Mouse (Mus musculus): ENCODE measurements around the gene Fam210b. TPM values are rescaled to one million over a fixed set of nuclear protein-coding genes. Genes with fewer than 3 reads are reported as not detected.

The Fam210b gene
- total RNA-seq, 2 experiments from 2014 or later = 3.2 to 3.4 TPM

DNA sequence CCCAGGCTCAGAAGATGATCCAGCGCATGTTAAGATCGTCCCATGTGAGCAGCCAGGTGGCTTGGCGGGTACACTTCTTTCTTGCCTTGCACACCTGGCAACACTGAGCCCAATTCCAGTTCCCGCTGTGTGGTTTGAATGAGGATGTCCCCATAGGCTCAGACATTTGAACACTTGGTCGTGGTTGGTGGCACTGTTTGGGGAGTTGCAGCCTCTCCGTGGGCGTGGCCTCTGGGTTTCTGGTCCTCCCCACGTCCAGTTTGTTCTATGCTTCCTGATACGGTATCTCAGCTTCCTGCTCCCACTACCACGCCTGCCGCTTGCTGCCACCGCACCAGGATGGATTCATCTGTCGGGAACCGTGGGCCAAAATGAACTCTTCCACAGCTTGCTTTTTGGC lies 4.4 kb downstream of the Fam210b start:
- DNase-seq = no peak

DNA sequence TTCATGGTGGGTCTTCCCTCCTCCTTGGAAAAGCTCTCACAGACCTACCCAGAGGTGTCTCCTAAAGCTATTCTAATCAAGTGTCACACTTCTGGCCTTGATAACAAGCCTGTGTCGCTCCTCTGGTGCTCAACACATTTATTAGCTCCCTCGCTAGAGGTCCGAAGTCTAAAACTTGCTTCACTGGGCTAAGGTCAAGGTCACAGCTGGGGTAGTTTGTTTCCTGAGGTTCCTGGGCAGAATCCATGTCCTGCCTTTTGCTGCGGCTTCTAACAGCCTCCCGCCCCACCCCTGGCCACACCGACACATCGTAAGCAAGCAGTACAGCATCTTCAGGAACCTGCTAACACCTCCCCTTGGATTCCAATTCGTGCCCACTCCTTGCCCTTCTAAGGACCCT lies 5.4 kb downstream of the Fam210b start:
- no peak for DNase-seq

DNA sequence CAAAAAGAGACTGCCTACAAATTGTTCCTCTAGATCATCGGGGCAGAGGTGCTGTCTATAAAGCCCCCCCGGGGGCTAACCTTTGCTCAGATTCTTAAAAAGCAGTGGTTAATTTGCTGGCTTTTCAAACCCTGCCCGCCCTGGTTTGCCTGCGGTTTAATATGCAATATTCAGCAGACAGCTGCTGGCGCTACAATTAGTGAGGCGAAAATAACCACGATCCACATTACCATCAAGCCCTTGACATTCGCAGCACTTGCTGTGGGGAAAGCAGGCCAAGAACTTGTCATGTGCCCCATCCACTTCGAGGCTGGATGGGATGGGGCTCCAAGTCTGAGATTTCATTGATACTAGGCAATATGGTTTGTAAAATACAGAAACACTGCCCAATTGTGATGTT lies 7.9 kb downstream of the Fam210b start:
- DNase-seq = no peak

DNA sequence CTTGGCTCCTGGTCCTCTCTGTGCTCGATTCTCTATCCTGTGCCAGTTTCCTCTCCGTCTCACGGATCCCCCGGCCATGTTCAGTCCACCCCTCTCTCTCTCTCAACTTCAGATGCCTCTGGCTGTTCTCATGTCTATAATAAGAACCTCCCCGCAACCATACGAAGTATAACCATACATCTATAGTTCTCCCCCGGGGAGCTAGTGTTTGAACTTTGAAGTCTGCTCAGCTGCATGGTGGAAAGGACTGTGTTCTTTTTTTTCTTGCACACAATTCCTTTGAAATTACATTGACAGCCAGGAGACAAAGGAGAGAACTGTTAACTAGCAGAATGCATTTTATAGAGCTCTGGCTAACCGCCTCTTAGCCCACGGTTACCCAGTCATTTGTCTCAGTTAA lies 9.4 kb downstream of the Fam210b start:
- no peak for DNase-seq

DNA sequence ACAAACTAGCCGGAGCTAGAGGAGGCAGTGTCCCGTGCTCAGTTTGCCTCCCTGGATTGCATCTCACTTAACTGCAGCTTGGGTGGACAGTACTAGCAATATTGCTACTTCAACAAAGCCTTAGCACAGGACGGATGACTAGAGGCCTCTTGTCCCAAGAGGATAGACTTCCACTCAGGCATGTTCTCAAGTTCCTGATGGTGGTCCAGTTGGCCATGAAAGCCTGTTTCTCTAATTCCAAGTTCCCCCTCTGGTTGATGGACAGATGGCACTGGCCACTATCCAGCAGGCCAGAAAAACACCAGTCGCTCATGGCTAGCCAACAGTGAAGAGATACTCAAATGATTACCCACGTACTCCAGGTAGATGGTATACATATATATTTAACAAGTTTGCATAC lies 10.5 kb downstream of the Fam210b start:
- DNase-seq = no peak

DNA sequence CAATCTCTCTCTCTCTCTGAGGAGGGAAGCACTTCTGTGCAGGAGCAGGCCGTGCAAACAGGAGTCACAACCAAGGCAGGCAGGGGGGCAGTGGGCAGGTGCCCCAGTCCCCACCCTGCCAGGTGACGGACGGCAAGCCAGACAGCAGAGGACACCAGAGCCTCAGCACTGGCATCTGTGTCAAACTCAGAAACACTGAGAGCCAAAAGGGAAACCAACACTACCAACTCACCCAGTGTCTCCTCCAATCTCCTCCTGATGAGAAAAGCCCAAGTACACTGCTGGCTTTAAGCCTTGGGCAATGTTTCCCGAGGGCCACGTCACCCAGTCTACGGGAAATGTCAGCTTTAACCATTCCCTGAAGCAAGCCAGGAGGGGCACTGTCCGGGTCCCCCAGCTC lies 17.8 kb downstream of the Fam210b start:
- peak; percentile 19 for DNase-seq

DNA sequence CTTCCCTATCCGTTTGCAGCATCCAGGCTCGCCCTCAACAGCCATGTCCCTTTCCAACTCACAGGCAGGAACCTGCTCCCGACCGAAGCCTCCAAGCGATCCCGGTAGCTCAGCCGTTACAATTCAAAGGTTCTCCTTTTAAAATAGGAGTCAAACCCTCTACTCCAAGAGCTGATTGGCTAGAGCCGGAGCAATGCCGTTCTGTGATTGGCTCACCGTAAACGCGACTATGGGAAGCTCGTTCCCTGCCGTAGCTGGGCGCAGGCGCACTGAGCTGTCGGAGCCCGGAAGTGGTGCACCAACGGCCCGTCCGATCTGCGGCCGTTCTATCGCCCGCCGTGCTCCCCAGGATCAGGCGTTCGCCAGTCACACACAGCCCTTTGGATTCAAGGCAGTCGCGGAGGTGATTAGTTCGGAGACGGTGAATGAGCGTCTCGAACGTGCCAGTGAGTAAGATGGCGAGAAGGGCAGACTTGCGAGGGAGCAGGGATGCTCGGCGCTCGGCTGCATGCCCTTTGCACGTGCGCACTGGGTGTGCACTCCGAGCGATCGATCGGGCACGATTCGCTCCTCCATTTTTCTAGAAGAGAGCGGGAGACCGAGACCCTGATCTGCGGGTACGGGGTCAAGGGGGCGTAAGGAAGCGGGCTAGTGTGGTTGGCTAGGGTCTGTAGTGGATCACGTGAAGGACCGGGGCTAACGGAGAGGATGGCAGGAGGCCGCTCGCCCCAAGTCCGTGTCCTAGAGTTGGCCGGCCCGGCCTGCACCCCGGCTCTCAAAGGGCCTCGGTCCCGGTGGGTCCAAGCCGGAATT lies 25.3 kb downstream of the Fam210b start, which contains the start of the genes Aurka and Cstf1:
TSS of gene Aurka (minus strand) at position 125 of the 813 bp plus-strand sequence.
TSS of gene Cstf1 (plus strand) at position 271 of the 813 bp plus-strand sequence.
- DNase-seq = peak; percentile 93

DNA sequence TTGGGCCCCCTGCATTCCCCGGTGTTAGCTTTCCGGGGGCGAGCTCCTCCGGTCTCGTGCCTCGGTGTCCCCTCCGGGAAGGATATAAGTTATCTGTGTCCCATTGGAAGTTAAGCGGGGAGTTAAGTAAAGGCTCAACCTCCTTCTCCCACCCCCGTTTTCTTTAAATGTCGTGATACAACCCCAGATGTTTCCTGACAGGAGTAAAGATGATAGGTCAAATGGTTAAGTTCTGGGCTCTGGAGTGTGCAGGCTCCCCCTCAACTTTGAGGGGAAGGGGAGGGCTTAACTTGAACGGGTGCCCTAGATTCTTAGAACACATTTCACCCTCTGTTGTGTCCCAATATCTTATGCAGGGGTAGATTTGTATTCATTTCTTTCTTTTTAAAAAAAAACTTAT lies 25.9 kb downstream of the Fam210b start:
- no peak for DNase-seq

DNA sequence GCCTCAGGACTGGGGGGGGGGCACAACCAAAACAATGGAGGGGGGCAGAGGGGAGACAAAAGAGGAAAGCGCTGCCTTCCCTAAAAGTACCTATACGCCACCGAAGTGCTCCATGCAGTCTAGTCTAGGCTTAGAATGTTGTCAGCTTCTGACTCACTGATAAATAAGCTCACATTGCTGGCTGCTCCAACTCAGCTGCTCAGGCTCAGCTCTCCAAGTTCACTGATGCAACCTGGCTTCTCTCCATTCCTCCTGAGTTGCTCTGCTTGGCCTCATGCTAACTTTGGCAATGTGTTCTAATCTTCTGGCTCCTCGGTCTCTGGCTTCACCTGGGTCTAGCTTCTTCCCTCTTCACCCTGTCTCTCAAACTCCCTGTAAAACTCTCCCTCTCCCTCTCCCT lies 31.2 kb downstream of the Fam210b start:
- DNase-seq = no peak

DNA sequence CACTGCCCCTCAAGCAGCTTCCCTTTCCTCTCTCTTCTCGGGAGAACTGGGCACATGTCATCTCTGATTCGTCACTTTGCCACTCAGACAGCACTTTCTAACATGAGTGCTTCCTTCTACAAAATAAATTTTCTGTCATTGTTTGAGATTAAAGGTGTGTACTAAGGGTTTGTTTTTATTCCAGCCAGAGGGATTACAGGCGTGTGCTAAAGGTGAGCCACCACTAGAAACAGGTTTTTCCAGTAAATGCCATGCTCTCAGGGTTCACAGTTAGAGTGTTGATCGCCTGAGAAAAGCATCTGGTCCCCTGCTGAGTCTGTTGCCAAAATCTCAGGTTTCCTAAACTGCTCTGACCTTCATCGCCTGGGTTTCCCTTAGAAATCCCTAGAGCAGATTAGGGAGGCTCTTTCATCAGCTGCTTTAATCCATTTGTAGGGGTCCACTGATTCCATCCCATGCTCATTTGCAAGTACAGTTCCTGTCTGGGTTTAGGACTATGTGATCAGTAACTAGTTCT lies 31.7 kb downstream of the Fam210b start:
- no peak for DNase-seq

DNA sequence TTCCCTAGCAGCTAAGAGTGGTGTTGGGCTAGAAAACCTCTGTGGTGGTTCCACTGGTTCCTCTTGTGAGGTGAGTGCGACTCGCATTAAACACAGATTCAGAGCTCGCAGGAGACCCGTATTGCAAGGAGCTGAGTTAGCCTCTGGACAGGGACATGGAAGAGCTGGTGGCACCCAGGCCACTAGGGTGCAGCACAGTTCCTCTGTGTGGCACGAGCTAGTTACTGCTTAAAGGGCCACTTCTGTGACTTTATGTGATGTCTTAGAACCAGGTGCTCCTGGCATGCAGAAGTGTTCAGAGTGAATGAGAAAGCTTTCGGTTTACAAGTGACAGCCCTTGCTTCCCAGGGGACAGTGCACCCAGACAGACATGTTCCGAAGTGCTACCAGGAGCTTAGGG lies 33.0 kb downstream of the Fam210b start:
- DNase-seq = no peak

DNA sequence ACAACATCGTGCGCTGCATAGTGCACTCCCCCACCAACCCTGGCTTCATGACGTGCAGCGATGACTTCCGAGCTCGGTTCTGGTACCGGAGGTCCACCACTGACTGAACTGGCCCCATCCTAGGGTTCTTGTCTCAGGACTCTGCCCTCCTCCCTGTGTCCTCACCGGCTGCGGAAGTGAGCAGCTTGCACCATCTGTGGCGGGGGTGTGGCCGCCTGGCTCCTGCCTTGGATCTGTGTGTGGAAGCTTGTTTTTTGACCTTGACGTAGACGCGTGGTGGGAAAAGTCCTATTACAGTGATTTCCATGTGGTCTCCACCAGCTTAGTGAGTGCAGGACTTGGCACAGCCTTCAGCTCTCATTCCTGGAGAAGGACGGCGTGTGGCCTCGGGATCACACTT lies 35.1 kb downstream of the Fam210b start:
- no peak for DNase-seq

DNA sequence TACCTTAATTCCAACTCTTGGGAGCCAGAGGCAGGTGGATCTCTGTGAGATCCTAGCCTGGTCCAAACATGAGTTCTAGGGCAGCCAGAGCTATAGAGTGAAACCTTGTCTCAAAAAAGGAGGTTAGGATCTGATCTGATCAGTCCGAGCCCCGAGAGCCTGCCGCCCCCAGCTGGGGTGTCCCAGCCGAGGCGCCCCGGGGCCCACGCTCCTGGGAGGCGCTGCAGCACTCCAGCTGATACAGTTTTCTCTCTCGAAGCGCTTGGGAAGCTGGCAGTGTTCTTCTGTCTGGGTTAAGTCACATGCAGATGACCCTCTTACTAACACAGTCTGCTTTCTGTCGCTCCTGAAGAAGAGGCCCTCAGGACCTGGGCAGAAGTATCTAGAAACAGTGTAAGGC lies 36.0 kb downstream of the Fam210b start:
- DNase-seq = no peak

DNA sequence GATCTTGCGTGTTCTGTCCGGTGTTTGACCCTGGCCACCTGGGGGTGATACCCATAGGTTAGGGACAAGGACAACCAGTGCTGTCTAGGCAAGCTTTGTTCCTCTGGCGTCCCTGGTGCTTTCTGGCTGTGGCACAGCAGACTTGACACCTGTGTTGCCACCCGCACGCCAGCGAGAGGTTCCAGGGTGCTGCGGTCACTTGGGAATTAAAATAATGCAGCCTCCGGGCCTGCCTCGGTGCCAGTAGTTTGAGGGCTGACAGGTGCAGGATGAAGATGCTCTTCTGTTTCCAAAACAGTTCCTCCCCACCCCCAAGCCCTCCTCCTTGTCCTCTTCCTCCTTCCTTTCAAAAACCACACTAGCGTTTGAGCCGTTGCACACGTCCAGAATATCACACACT lies 36.5 kb downstream of the Fam210b start:
- DNase-seq = no peak

DNA sequence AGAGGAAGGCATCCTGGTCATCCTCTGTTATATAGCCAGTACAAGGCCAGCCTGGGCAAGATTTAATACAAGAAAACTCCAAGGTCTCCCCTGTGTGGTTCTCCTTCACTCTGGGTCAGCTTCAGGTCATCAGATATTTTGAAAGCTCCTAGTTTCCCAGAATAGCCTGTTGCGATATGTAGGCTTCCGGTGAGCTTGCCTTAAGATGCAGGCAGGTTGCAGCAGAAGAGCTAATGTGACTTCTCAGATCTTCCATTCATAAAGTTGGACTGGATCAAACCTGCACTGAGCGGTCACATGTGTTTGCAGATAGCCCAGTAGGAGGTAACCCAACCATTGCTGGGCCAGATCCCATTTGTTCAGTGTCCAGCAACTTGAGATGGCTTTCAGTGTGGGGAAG lies 39.4 kb downstream of the Fam210b start:
- DNase-seq = no peak

DNA sequence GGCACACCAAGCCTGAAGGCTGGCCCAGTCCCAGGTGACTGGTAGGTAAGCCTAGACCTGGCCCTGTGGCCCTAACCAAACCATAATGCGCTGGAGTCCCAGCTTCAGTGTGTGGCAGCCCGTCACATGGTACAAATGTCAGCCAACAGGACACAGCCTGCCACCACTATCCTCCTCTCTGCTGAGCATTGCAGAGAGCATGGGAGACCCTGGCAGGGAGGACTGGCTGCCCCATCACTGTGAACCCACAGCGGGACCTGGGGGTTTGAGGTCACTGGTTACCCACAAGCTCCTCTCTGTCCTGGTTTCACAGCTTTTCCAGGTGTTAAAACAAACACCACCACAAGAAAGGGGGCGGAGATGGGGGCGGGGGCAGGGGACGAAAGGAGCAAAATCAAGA lies 45.0 kb downstream of the Fam210b start:
- no peak for DNase-seq

DNA sequence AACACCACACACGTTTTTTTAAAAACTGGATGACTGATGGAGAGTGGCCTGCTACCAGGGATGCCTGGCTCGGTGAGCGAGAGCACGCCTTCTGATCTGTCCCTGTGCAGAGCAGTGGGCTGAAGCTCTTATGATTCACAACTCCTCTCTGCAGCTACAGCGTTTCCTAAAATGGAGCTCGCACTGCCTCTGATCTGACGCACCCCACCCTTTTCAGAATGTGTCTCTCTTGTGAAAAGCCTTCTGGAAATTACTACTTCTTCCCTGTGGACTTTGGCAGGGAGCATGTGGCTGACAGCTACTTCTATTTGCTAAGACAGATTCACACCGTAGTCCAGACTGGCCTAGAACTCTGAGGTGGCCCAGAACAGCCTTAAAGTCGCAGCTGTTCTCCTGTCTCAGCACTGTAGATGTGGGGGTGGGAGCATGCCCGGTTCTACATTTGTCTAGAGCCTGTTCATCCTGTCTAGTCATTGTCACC lies 46.7 kb downstream of the Fam210b start:
- DNase-seq = no peak

DNA sequence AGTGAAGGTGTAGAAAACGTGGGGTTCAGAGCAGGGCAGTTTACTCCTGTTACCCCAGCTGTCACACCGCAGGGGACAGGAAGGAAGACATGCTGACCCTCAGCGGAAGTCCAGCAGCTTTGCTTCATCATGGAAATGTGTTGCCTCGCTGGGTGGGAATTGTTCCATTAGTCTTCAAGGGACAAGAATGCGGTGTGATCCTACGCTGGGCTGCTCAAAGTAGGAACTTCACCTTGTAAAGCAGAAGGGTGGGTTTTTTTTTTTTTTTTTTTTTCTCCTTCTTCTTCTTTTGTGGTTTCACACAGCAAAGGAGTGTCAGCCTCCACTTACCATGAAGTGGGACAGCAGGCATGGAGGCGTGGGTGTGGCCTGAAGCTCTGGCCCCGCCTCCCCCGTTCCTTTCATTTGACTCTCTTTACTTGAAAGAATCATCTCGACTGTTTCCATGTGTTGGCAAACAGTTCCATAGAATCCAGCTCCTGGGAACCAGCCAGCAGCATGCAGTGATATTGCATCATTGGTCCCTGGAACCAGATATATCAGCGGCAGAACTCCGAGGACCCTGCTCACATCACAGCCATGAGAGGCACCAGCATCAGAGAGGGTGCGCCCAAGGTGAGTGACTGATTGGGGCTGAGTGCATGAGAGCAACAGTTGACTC lies 48.2 kb downstream of the Fam210b start, which contains the start of gene Cass4:
TSS of gene Cass4 (plus strand) at position 404 of the 661 bp plus-strand sequence.
- peak; percentile 20 for DNase-seq

DNA sequence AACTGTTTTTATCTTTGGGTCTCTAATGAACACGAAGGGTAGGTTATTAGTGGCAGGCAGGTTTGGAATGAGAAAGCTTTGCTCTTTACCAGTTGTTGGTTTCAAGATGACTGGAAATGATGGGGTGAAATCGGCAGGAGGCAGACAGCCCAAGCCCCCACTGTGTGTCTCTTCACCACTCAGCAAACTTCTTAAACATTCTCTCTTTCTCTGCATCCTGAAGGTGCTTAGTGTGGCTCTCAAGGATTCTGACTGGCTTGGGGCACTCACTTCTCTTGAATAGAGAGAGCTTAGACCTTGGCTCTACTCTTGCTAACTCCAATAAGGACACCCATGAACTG lies 48.7 kb downstream of the Fam210b start:
- no peak for DNase-seq

DNA sequence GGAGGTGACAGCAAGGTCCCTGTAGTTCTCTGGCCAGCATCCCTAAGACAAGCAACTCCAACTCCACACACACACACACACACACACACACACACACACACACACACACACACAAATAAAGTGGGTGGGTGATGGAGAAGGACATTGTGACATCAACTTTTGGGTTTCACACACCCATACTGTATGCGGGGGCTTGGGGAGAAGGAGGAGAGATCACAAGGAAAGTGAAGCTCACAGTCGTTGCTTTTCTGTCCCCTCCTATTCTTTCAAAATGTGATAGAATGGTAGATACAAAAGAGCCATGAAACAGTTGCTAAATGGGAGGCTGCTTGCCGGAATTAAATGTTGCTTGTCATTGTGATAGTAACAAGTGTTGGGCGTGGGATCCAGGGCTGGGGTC lies 49.3 kb downstream of the Fam210b start:
- DNase-seq = no peak

DNA sequence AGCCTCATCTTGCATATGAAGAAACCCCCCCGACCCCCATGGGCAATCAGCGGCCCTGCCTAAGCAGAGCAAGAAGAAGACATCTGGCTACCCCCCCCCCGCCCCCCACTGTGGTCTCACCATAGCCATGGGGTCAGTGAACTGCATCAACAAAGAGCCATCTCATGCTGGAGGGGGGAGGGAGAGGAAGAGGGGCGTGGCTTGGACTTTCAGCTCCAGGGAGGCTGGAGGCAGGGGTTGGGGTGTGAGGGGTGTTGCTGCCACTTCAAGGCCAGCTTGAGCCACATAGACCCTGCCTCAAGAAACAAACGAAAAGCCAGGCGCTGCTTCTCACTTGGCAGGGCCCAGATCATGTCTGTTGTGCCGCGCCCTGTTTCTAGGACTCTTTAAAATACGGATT lies 50.6 kb downstream of the Fam210b start:
- no peak for DNase-seq

DNA sequence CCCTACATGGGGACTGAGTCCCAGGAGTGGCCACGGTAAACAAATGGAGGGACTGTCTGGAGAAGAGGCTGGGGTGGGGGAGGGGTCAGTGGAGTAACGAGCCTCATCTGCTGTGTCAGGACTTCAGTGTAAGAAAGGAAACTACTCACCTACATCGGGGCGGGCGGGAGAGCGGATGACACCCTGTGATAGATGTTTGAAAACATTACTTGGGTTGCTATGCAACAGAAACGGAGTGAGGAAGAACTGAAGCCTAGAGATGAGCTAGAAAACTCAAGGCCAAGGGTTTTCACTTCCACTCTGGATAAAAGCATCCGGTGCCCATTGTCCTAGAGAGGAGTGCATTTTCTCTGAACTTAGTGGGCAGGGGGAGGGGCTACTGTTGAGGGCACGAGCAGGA lies 54.5 kb downstream of the Fam210b start:
- DNase-seq = no peak

DNA sequence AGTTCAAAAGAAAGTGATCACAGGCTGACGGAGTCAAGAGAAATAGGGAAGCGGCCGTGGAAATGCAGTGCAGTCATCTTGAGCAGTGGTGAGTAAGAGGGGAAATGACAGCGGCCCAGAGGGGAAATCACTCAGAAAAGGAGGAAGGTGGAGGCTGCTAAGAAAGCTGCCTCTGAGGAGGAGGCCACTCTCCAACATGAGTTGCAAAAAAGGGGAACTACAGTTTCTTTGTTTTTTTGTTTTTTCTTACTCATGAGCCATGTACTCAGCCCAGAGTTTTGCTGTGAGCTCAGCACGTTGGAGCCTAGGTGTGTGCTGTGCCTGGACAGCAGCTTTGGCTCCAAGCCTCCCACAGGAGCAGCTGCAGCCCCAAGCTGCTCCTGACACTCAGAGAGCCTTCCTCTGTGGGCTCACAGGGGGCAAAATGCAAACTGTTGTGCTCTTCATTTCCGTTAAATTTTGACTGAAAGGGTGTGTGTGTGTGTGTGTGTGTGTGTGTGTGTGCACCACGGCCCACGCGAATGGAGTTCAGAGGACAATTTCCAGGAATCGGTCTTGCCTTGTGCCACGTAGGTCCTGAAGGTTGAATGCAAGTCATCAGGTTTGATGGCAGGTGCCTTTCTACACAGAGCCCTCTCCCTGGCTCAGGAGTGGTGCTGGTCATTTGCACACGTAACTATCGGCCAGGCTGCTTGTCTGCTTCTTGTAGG lies 55.9 kb downstream of the Fam210b start:
- DNase-seq = no peak
